Mouse (Mus musculus): ENCODE data around the gene Pip4k2c. TPM values are rescaled to one million over a fixed set of nuclear protein-coding genes. Genes with fewer than 3 reads are reported as not detected.

The Pip4k2c gene
- polyA plus RNA-seq, 1 experiment: 31.4 TPM

DNA sequence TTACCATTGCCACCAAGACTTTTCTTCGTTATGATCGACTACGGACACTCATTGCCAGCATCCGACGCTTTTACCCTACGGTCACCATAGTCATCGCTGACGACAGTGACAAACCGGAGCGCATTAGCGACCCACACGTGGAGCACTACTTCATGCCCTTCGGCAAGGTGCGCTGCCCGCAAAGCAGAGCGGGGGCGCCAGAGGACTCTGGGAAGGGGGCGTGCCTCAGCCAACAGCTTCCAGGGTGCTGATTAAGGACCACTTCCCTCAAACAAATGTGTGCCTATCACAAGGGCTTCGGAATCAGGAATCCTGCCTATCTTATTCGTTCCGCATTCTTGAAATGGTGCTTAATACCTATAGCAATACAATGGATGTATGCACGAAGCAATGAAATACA is 41.4 kb downstream of the Pip4k2c start:
- Histone ChIP-seq H3K27me3 (ENCODE audit: control insufficient read depth, insufficient read depth, low read length) (no peaks in the 10 kb centered on the region), H3K4me3 (ENCODE audit: low read depth, low read length) (no peak overlapping the region), H3K36me3 (ENCODE audit: control insufficient read depth, insufficient read depth, low read length) (peaks cover 48% of the 10 kb centered on the region), H3K4me1 (ENCODE audit: control insufficient read depth, insufficient read depth, insufficient read length, low read length) (peaks cover 14% of the 10 kb centered on the region), H3K27ac (ENCODE audit: insufficient read depth, low read depth, low read length) (no peak overlapping the region)
- no peak for TF ChIP-seq POLR2A (IDR thresholded peaks at IDR 0.05; ENCODE audit: low read depth, low read length)
- no peak for TF ChIP-seq CTCF (IDR thresholded peaks at IDR 0.05; ENCODE audit: extremely low read depth, insufficient read length, insufficient replicate concordance, low read depth, low read length)
- WGBS: 61% methylated on average over 22 of the region's 22 CpGs

DNA sequence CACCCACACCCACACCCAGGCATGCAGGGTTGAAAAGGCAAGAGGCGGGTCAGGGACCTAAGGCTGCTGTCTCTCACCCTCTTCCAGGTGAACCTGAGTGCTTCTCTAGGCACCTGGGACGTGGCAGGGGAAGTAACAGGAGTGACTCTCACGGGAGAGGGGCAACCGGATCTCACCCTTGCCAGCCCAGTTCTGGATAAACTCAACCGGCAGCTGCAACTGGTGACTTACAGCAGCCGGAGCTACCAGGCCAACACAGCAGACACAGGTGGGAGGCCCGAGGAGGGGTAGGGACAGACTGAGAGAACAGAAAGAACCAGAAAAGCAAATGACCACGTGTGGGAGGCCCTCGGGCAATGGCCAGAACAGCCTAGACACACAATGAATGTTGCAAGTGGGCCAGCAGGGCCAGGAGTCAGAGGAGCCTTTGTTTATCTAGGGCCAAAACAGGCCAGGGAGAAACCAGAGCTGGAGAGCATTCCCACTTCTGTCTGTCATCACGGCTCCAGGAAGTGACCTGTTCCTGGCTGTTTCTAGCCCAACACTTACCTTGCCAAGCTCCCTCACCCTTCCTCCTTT is 43.7 kb downstream of the Pip4k2c start:
- H3K4me1 ChIP-seq (ENCODE audit: control insufficient read depth, insufficient read depth, insufficient read length, low read length): peaks cover 21% of the 10 kb centered on the region
- TF ChIP-seq CTCF (IDR thresholded peaks at IDR 0.05; ENCODE audit: extremely low read depth, insufficient read length, insufficient replicate concordance, low read depth, low read length) (no peak), POLR2A (IDR thresholded peaks at IDR 0.05; ENCODE audit: low read depth, low read length) (no peak)
- H3K36me3 ChIP-seq (ENCODE audit: control insufficient read depth, insufficient read depth, low read length): peaks cover 44% of the 10 kb centered on the region
- peak overlapping the region; percentile 94 for H3K27ac ChIP-seq (ENCODE audit: insufficient read depth, low read depth, low read length)
- no peaks in the 10 kb centered on the region for H3K27me3 ChIP-seq (ENCODE audit: control insufficient read depth, insufficient read depth, low read length)
- WGBS: 11% methylated on average over 10 of the region's 10 CpGs
- peak overlapping the region; percentile 76 for H3K4me3 ChIP-seq (ENCODE audit: low read depth, low read length)

DNA sequence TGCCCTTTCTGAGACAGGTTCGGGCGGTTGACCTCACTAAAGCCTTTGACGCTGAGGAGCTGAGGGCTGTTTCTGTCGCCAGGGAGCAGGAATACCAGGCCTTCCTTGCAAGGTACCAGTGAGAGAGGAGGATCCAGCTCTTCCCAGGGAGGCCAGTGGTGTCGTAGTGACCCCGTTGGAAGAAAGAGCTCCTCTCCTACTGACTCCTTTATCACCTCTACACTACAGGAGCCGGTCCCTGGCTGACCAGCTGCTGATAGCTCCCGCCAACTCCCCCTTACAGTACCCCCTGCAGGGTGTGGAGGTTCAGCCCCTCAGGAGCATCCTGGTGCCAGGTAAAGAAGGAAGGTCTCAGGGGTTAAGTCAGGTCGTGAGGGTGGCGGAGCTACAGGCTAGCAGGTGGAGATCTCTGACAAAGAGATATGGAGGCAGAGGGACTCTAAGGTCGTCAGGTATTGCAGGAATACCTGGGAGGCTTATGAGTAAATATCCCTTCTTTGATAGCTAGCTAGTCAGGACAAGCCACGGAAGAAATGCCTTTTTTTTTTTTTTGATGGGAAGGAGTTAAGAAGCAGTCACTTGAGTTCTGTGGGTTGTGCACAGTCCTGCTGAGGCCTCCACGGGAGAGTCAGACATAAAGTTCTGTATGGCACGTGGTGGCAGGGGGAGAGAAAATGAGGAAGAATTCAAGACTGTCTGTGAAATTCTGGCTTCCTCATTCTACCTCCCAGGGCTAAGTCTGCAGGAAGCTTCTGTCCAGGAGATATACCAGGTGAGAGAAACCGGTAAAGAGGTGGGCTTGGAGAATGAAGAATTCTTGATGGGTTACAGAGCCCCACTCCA is 44.4 kb downstream of the Pip4k2c start:
- Histone ChIP-seq H3K4me1 (ENCODE audit: control insufficient read depth, insufficient read depth, insufficient read length, low read length) (peaks cover 21% of the 10 kb centered on the region), H3K4me3 (ENCODE audit: low read depth, low read length) (peak overlapping the region; percentile 76), H3K27me3 (ENCODE audit: control insufficient read depth, insufficient read depth, low read length) (no peaks in the 10 kb centered on the region), H3K27ac (ENCODE audit: insufficient read depth, low read depth, low read length) (peak overlapping the region; percentile 94), H3K36me3 (ENCODE audit: control insufficient read depth, insufficient read depth, low read length) (peaks cover 40% of the 10 kb centered on the region)
- no peak for TF ChIP-seq CTCF (IDR thresholded peaks at IDR 0.05; ENCODE audit: extremely low read depth, insufficient read length, insufficient replicate concordance, low read depth, low read length)
- TF ChIP-seq POLR2A (IDR thresholded peaks at IDR 0.05; ENCODE audit: low read depth, low read length): 0 out of 2 replicates have a peak, but pooled peaks have one; percentile 26
- 15% methylated on average over 15 of the region's 15 CpGs for WGBS

GRCm38 (mm10) chr10:127166404-127166715 is 45.0 kb downstream of the Pip4k2c start:
- Histone ChIP-seq H3K36me3 (ENCODE audit: control insufficient read depth, insufficient read depth, low read length) (peaks cover 34% of the 10 kb centered on the region), H3K27me3 (ENCODE audit: control insufficient read depth, insufficient read depth, low read length) (no peaks in the 10 kb centered on the region), H3K27ac (ENCODE audit: insufficient read depth, low read depth, low read length) (peak overlapping the region; percentile 94), H3K4me3 (ENCODE audit: low read depth, low read length) (peak overlapping the region; percentile 76), H3K4me1 (ENCODE audit: control insufficient read depth, insufficient read depth, insufficient read length, low read length) (peaks cover 21% of the 10 kb centered on the region)
- 7% methylated on average over 11 of the region's 11 CpGs for WGBS
- TF ChIP-seq POLR2A (IDR thresholded peaks at IDR 0.05; ENCODE audit: low read depth, low read length) (no peak), CTCF (IDR thresholded peaks at IDR 0.05; ENCODE audit: extremely low read depth, insufficient read length, insufficient replicate concordance, low read depth, low read length) (no peak)

GRCm38 (mm10) chr10:127165654-127166403 is 45.6 kb downstream of the Pip4k2c start:
- no peaks in the 10 kb centered on the region for H3K27me3 ChIP-seq (ENCODE audit: control insufficient read depth, insufficient read depth, low read length)
- H3K4me3 ChIP-seq (ENCODE audit: low read depth, low read length): peak overlapping the region; percentile 76
- peak; percentile 77; the same call in 1 of the 2 replicates for TF ChIP-seq POLR2A (IDR thresholded peaks at IDR 0.05; ENCODE audit: low read depth, low read length)
- TF ChIP-seq CTCF (IDR thresholded peaks at IDR 0.05; ENCODE audit: extremely low read depth, insufficient read length, insufficient replicate concordance, low read depth, low read length): no peak
- WGBS: under 1% methylated on average over 56 of the region's 56 CpGs
- H3K27ac ChIP-seq (ENCODE audit: insufficient read depth, low read depth, low read length): peak overlapping the region; percentile 94
- peaks cover 28% of the 10 kb centered on the region for H3K36me3 ChIP-seq (ENCODE audit: control insufficient read depth, insufficient read depth, low read length)
- H3K4me1 ChIP-seq (ENCODE audit: control insufficient read depth, insufficient read depth, insufficient read length, low read length): peaks cover 18% of the 10 kb centered on the region

DNA sequence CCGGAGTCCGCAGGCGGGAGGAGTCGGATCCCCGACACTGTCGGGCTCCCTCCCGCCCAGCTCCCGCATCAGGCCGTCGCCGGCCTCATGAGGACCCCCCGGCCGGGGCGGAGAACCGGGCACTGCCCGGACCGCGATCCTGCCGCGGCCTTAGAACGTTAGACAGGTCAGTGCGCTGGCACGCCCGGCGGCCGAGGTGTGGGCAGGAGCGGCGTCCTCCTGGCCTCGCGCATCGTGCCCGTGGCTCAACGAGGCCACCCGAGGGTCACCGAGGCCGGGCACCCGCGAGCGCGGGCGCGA is 46.1 kb downstream of the Pip4k2c start:
- H3K4me1 ChIP-seq (ENCODE audit: control insufficient read depth, insufficient read depth, insufficient read length, low read length): peaks cover 14% of the 10 kb centered on the region
- under 1% methylated on average over 40 of the region's 42 CpGs for WGBS
- no peaks in the 10 kb centered on the region for H3K27me3 ChIP-seq (ENCODE audit: control insufficient read depth, insufficient read depth, low read length)
- H3K36me3 ChIP-seq (ENCODE audit: control insufficient read depth, insufficient read depth, low read length): peaks cover 23% of the 10 kb centered on the region
- H3K27ac ChIP-seq (ENCODE audit: insufficient read depth, low read depth, low read length): peak overlapping the region; percentile 94
- peak overlapping the region; percentile 76 for H3K4me3 ChIP-seq (ENCODE audit: low read depth, low read length)
- TF ChIP-seq CTCF (IDR thresholded peaks at IDR 0.05; ENCODE audit: extremely low read depth, insufficient read length, insufficient replicate concordance, low read depth, low read length): no peak

Data from small intestine, adult 2 months (tissue).